Comparison of ENCODE assay signal across 16 mouse cellular contexts in the genomic region with DNA sequence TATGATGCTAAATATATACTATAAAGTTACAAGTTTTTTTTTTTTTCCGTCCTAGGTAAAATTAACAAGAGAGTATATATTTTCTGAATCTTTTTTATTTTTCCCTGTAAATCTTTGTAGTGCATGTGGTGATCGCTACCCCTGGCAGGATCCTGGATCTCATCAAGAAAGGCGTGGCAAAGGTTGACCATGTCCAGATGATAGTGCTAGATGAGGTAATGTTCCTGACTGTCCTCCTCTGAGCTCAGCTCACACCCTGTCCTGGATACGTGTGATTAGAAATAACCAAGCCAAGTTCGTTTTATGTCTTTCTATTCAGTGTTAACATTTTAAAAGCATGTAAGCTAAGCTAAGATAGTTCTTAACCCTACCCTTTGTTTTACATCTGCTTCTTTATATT. TPM values are rescaled to one million over a fixed set of nuclear protein-coding genes. Genes with fewer than 3 reads are reported as not detected.
"Had no signal": no experiment of that assay in that cellular context is flagged by ENCODE, and none has a peak within 500 bp of the region (broad histone marks: within the 10 kb centered on the region; RNA-seq: fewer than 3 reads in every experiment).

No protein-coding gene starts in this region.

- H3K9ac ChIP-seq: limb, embryonic 15.5 days; lung, embryonic 15.5 days; midbrain, embryonic 15.5 days; neural tube, embryonic 12.5 days had no signal

- H3K4me3 ChIP-seq: limb, embryonic 15.5 days; lung, embryonic 15.5 days; midbrain, embryonic 15.5 days; neural tube, embryonic 12.5 days had no signal

- ATAC-seq: intestine, postnatal 0 days; midbrain, embryonic 15.5 days had no signal

- H3K9me3 ChIP-seq: limb, embryonic 15.5 days; lung, embryonic 15.5 days; midbrain, embryonic 15.5 days; neural tube, embryonic 12.5 days had no signal

- H3K4me1 ChIP-seq: limb, embryonic 15.5 days; lung, embryonic 15.5 days; midbrain, embryonic 15.5 days; neural tube, embryonic 12.5 days had no signal

- H3K4me2 ChIP-seq: limb, embryonic 15.5 days; lung, embryonic 15.5 days; midbrain, embryonic 11.5 days; midbrain, embryonic 15.5 days; neural tube, embryonic 12.5 days had no signal

- DNase-seq: kidney, adult 9 months; kidney, postnatal 36 days; layer of hippocampus, adult 9-11 months; layer of hippocampus, postnatal 36 days; lung, postnatal 36 days; thymus, adult 18-20 months; thymus, postnatal 25 days had no signal

- H3K27ac ChIP-seq: kidney, postnatal 0 days; limb, embryonic 15.5 days; lung, embryonic 15.5 days; midbrain, embryonic 15.5 days; neural tube, embryonic 12.5 days had no signal

- H3K27me3 ChIP-seq: limb, embryonic 15.5 days; lung, embryonic 15.5 days; midbrain, embryonic 15.5 days; neural tube, embryonic 12.5 days had no signal

RNA-seq across cellular contexts. Expression of a gene that starts 46.8 kb away (rescaled TPM):
- polyA plus RNA-seq: limb, embryonic 11.5 days; limb, embryonic 15.5 days; lung, embryonic 15.5 days; midbrain, embryonic 11.5 days; midbrain, embryonic 15.5 days; neural tube, embryonic 12.5 days; urinary bladder, adult 2 months had no signal
